Mouse (Mus musculus): ENCODE results near the gene Cphx3.
"Not testable (repeated sequence)": the region's sequence is repeated elsewhere in the genome, so short reads cannot be mapped to it uniquely, and the experiment has no call there.

The Cphx3 gene

GRCm38 (mm10) chr14:26081997-26082396, at the start of gene Cphx3:
Gene Cphx3 (plus strand): TSS chr14:26082297.
- DNase-seq = not testable (repeated sequence)

- not testable (repeated sequence) for DNase-seq
These were observed 47.7 kb upstream of the Cphx3 start for GRCm38 (mm10) chr14:26034364-26034763.

DNA sequence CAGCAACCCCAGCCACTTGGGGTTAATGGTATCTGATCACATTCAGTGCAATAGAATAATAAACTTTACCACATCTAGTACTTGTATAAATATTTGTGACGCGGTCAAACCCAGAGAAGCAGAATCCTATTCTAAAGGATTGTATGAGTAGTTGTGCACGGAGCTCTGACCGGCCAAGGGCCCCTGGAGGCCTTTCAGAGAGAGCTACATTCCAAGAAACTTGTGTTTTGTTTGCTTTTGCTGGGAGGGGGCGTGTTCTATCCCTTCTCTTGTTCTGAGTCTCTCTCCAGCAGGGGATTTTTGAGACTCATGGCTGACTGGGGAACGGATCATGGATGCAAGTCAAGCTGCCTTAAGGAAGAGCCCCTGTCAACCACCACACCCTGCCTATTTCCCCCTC, 46.7 kb upstream of the Cphx3 start:
- DNase-seq = not testable (repeated sequence)

DNA sequence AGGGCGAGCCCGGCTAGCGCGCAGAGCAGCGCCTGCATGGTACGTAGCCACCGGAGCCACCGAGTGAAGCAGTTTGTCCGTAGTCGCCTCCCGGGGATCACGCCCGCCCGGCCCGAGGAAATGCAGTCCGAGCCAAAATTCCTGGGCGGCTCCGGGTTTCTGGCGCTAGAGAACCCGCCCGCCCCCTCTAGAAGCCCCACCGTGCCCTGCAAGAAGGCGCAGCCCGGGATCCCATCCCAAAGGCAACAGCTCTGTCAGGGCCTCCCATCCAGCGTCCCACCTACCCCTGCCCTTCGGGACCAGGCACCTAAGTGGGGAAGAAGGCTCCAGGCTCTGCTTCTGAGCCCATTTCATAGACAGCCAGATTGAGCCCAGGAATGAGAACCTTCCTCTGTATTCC, 39.5 kb upstream of the Cphx3 start, which contains the start of gene Gm9780:
Gene Gm9780 (minus strand): TSS at position 101 of the 400 bp plus-strand sequence.
- not testable (repeated sequence) for DNase-seq

DNA sequence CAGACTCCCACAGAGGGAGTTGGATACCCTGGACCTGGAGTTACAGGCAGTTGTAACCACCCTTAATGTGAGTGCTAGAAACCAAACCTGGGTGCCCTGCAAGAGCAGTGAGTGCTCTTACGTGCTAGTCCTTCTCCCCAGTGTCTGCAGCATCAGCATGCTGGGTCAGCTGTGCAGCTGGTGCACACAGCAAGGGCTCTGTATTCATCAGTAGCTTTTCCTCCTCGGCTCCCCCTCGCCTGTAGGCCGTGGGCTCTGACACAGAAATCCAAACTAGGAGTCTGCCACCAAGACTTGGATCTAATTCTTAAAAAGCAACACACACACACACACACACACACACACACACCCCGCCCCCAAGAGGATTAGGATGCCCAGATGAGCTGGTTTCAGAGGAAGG, 37.1 kb upstream of the Cphx3 start:
- not testable (repeated sequence) for DNase-seq

DNA sequence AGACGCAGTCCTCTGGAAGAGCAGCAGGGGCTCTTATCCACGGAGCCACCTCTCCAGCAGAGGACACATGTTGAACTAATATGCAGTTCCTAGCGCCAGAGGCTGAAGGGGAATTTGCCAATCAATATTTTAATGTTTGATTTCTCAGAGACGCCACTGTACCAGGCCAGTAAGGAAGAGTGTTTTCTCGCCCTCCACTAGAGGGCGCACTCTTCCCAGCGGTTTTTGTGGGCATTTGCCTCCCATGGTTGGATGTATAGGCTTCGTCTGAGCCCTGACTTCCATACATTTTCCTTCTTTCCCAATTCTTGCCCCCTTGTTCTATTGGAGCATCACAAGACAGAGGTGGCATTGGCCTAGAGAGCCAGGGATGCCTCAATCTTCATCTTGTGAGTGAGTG, 35.1 kb upstream of the Cphx3 start:
- not testable (repeated sequence) for DNase-seq

DNA sequence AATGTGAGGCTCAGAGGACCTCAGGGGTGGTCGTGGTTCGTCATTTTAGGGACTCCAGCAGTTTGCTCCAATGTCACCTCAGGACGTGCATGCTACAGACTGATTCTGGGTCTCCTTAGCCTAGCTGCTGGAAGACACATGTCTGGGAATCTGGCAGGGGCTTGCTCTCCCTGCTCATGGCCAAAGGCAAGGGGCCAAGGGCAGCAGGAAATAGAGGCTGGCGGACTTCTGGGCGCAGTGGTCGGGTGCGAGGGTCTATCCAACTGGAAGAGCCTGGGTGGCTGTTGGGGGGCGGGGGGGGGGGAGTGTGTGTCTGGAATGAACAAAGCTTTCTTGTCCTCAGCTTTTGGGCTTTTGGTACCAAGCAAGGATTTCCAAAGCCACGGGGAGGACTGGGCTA, 33.3 kb upstream of the Cphx3 start:
- not testable (repeated sequence) for DNase-seq

GRCm38 (mm10) chr14:26058184-26058583, 23.9 kb upstream of the Cphx3 start:
- not testable (repeated sequence) for DNase-seq

- not testable (repeated sequence) for DNase-seq
These were observed 22.7 kb upstream of the Cphx3 start for GRCm38 (mm10) chr14:26059362-26059761.

DNA sequence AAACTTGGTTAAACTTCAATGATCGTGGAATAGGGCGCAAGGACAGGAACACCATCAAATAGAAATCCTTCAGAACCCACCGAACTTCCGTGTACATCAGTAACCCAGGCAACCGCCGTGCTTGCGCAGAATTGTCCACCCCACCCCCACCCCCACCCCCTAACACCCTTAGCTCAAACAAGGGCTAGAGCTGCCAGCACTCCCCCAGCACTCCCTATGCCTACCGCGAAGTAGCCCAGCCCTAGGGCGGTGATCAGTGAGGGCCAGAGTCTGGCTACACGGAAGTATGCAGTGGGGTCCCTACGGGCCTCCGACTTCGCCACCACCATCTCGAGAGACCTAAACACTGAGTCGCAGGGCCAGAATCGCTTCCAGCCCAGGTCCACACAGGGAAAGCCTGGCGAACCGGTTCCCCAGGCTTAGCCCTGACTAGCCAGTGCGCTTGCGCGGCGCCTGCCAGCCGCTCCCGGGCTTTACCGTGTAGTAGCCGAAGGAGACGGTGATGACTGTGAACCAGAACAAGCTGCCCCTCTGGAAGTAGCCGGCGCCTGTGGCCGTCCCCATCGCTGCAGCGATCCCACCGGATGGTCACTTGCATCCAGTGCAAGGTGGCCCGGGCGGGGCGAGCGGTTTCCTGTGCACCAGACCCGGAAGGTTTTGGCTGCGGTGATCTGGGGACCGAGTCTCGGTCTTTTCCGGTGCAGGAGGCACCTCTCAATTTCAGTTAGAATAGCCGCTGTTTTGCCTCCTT, 15.3 kb upstream of the Cphx3 start:
- DNase-seq = not testable (repeated sequence)

GRCm38 (mm10) chr14:26067325-26067633, 14.8 kb upstream of the Cphx3 start, which contains the start of gene Tmem254c:
Gene Tmem254c (minus strand): TSS chr14:26067355.
- not testable (repeated sequence) for DNase-seq

- DNase-seq = not testable (repeated sequence)
These were observed 5.3 kb upstream of the Cphx3 start for GRCm38 (mm10) chr14:26076620-26077390.

DNA sequence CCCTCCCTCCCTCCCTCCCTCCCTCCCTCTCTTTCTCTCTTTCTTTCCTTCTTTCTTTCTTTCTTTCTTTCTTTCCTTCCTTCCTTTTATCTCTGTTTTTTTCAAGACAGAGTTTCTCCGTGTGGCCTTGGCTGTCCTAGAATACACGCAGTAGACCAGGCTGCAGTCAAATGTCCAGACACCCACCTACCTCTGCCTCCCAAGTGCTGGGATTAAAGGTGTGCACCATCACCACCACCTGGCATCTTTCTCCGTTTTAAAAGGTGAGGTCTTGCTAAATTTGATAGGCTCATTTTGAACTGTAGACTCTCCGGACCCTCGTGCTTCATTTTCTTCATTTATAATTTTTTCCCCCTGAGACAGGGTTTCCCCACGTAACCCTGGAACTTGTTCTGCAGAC, 881 bp upstream of the Cphx3 start, which contains the start of gene Cphx2:
Gene Cphx2 (plus strand): TSS at position 301 of the 400 bp plus-strand sequence.
- DNase-seq = not testable (repeated sequence)

- DNase-seq = not testable (repeated sequence)
These were observed 15.5 kb downstream of the Cphx3 start for GRCm38 (mm10) chr14:26097622-26098021.

- DNase-seq = not testable (repeated sequence)
These were observed 36.1 kb downstream of the Cphx3 start, which contains the start of gene Duxbl2 for GRCm38 (mm10) chr14:26118150-26118549. Gene Duxbl2 (plus strand): TSS chr14:26118349.

- not testable (repeated sequence) for DNase-seq
These were observed 36.5 kb downstream of the Cphx3 start for GRCm38 (mm10) chr14:26118550-26119000.

DNA sequence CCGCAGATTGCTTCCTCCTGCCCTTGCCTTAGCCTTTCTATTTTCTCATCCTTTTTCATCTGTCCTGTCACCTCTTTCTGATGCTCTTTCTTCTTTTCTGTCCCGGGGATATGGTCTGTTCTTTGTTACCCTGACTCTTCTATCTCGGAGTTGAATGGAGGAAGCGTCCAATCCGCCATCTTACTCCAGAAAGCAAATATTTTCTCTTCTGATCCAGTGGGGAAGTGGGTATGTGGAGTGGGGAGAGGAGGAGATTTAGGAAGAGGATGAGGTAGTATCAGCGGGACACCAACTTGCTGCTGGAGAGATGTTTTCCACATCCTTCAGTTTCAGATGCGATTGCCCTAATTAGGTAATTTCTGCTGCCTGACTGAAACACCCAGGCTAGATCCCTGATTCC, 37.0 kb downstream of the Cphx3 start:
- not testable (repeated sequence) for DNase-seq

DNA sequence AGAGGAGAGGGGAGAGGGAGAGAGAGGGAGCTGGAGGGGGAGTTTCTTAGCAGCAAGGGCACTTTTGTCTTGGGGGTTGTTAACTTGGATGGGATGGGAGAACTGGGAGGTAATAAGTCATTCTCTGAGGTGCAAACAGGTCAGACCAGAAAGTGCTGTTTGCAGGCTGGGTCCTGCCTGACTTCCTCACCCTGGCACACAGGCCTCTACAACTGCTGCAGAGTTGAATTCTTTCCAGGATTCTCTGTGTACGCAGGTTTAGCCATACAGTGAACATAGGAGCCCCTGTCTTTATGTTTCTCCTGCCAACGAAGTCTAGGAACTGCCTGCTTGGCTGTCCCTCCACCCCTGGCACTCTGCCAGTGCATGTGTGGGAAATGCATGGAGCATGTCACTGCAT, 65.0 kb downstream of the Cphx3 start:
- DNase-seq = not testable (repeated sequence)

DNA sequence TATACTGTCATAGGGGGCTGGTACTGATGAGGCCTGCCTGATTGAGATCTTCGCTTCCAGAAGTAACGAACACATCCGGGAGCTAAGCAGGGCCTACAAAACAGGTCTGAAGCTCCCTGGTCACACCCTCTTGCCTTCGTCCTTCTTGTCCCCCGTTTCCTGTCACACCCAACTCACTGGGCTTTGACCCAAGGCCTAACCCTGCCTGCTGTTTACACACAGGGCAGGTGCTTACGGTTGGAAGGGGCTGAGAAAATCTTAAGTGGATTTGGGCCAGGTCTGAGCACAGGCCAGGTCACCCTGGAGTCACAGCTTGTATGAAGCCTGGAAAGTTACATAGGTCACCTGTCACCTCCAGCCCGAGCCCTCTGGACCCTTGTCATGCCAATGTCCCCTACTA, 73.9 kb downstream of the Cphx3 start:
- not testable (repeated sequence) for DNase-seq

DNA sequence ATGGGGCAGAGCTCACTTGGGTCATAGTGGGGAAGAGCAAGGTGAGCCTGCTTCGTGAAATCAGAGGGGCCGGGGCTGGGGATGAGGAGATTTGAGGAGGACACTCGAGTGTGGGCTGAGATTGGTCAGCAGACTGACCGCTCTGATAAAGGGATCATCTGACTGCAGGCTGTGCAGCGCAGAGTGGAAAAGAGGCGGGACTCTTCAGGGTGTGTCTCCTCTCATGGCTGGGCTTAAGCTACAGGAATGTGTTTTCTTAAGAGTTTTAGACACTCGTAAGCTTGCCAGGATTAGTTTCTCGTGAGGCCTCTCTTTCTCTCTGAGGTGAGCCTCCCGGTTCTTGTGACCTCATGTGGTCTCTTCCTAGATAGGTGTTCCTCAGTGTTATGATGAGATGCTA, 79.1 kb downstream of the Cphx3 start:
- not testable (repeated sequence) for DNase-seq

- DNase-seq = not testable (repeated sequence)
These were observed 80.3 kb downstream of the Cphx3 start for GRCm38 (mm10) chr14:26162423-26162822.

- DNase-seq = not testable (repeated sequence)
These were observed 83.2 kb downstream of the Cphx3 start for GRCm38 (mm10) chr14:26165266-26165665.

DNA sequence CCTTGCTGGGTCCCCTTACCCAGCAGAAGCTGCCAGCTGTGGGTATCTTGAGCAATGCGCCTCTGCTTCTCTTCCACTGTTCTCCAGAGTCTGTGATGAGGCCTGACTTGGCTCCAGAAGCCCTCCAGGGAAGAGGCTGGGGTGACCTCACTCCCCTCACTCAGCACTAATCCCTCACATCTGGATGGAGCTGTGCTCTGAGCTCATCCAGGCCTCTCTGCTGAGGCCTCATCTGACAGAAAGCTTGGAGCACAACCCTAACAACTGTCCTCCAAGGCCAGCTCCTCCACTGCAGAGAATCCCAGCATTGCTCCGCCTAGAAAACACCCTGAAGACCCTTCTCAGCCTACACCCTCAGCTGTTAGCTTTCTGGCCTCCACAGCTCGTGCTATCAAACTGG, 91.9 kb downstream of the Cphx3 start:
- not testable (repeated sequence) for DNase-seq

DNA sequence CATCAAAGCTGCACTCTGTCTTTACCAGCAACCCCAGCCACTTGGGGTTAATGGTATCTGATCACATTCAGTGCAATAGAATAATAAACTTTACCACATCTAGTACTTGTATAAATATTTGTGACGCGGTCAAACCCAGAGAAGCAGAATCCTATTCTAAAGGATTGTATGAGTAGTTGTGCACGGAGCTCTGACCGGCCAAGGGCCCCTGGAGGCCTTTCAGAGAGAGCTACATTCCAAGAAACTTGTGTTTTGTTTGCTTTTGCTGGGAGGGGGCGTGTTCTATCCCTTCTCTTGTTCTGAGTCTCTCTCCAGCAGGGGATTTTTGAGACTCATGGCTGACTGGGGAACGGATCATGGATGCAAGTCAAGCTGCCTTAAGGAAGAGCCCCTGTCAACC, 92.9 kb downstream of the Cphx3 start:
- DNase-seq = not testable (repeated sequence)
